Mouse (Mus musculus) embryonic facial prominence, embryonic 14.5 days (tissue): ENCODE data around the gene Pkhd1. TPM values are rescaled to one million over a fixed set of nuclear protein-coding genes. Genes with fewer than 3 reads are reported as not detected.
"Not testable (repeated sequence)": the region's sequence is repeated elsewhere in the genome, so short reads cannot be mapped to it uniquely, and the experiment has no call there.

Experiments used
- ATAC-seq: fragments of 200-750 bp; cut with Nextera tagmentation; 2 replicates; pipeline ENCODE4 v1.8.0; 2017; ENCODE audit warnings: low read depth, moderate number of reproducible peaks, moderate TSS enrichment
- DNase-seq: peaks from one replicate; pipeline ENCODE4 v3.0.0-alpha.2; 2015; ENCODE audit warnings: low spot score
- H3K27ac ChIP-seq: fragments of 300-500 bp; sonication (generic); replicated peaks from 2 replicates; pipeline ENCODE4 v1.5.1; 2014; ENCODE audit warnings: low read depth, mild to moderate bottlenecking, low read length, moderate library complexity
- H3K27me3 ChIP-seq: fragments of 300-500 bp; sonication (generic); replicated peaks from 2 replicates; pipeline ENCODE4 v1.6.1; 2014; ENCODE audit warnings: low read length; ENCODE audit not compliant: control insufficient read depth, insufficient read depth
- H3K36me3 ChIP-seq: fragments of 300-500 bp; sonication (generic); 2 replicates; pipeline ENCODE4 v1.6.1; 2014; ENCODE audit warnings: low read length, mixed read lengths; ENCODE audit not compliant: control insufficient read depth, insufficient read depth
- H3K4me1 ChIP-seq: fragments of 300-500 bp; sonication (generic); 2 replicates; pipeline ENCODE4 v1.6.1; 2014; ENCODE audit warnings: antibody characterized with exemption, low read length; ENCODE audit not compliant: control insufficient read depth, insufficient read depth
- H3K4me2 ChIP-seq: fragments of 300-500 bp; sonication (generic); 2 replicates; pipeline ENCODE4 v1.6.1; 2014; ENCODE audit warnings: low read depth, mild to moderate bottlenecking, low read length, moderate library complexity, mixed read lengths
- H3K4me3 ChIP-seq: fragments of 300-500 bp; sonication (generic); 2 replicates; pipeline ENCODE4 v1.5.1; 2014; ENCODE audit warnings: low read depth, mild to moderate bottlenecking, low read length
- H3K9ac ChIP-seq: fragments of 300-500 bp; sonication (generic); 2 replicates; pipeline ENCODE4 v1.6.1; 2014; ENCODE audit warnings: low read depth, mild to moderate bottlenecking, low read length, moderate library complexity, mixed read lengths
- H3K9me3 ChIP-seq: fragments of 300-500 bp; sonication (generic); 2 replicates; pipeline ENCODE4 v1.6.1; 2016; ENCODE audit warnings: low read length; ENCODE audit not compliant: control insufficient read depth
- WGBS: fragments of 180-500 bp; shearing (Covaris S2); extraction: QIAGEN DNeasy Blood & Tissue Kit; methylation state at CpG from one replicate; pipeline ENCODE4 v1.1.7; 2014; 5-methylcytosine and 5-hydroxymethylcytosine counted together
- polyA plus RNA-seq: library from polyadenylated mRNA; unstranded; fragments of >200 nt; fragmentation: Nextera tagmentation; extraction: Ambion mirVana; gene quantifications from 2 replicates; pipeline ENCODE4 v1.2.1, GENCODE M21; 2014

Gene Pkhd1
- polyA plus RNA-seq, 1 experiment from 2014 or later, result 0.38 TPM

- H3K4me3 ChIP-seq, result peak overlapping the region; percentile 39
- H3K4me1 ChIP-seq, result no peaks in the 10 kb centered on the region
- peak; percentile 53; the same call in 1 of the 2 replicates for ATAC-seq
- no peaks in the 10 kb centered on the region; the same call in 1 of the 2 replicates for H3K27me3 ChIP-seq
- H3K27ac ChIP-seq, result no peak overlapping the region
- WGBS, result 8% methylated on average over 25 of the region's 25 CpGs
- H3K9me3 ChIP-seq, result no peaks in the 10 kb centered on the region
- peak overlapping the region; percentile 53 for H3K9ac ChIP-seq
- H3K36me3 ChIP-seq, result no peaks in the 10 kb centered on the region
- DNase-seq, result peak; percentile 23
- peak overlapping the region; percentile 66 for H3K4me2 ChIP-seq
Measured at GRCm38 (mm10) chr1:20477561-20478265, 140.2 kb downstream of the Pkhd1 start.

GRCm38 (mm10) chr1:20470770-20471169 lies 147.1 kb downstream of the Pkhd1 start:
- Histone ChIP-seq H3K36me3 (no peaks in the 10 kb centered on the region), H3K4me1 (0 out of 2 replicates have a peak, but pooled peaks cover 3% of the 10 kb centered on the region), H3K9me3 (no peaks in the 10 kb centered on the region), H3K9ac (no peak overlapping the region), H3K27me3 (no peaks in the 10 kb centered on the region), H3K4me3 (no peak overlapping the region), H3K4me2 (no peak overlapping the region), H3K27ac (no peak overlapping the region)
- DNase-seq (no peak), ATAC-seq (no peak)
- WGBS, result 76% methylated on average over 11 of the region's 11 CpGs

- DNase-seq (no peak), ATAC-seq (no peak)
- H3K27ac ChIP-seq, result no peak overlapping the region
- no peaks in the 10 kb centered on the region for H3K36me3 ChIP-seq
- 0 out of 2 replicates have a peak, but pooled peaks cover 3% of the 10 kb centered on the region for H3K4me1 ChIP-seq
- WGBS, result 83% methylated on average over 6 of the region's 6 CpGs
- H3K27me3 ChIP-seq, result no peaks in the 10 kb centered on the region
- no peak overlapping the region for H3K4me2 ChIP-seq
- no peak overlapping the region for H3K4me3 ChIP-seq
- no peaks in the 10 kb centered on the region for H3K9me3 ChIP-seq
- no peak overlapping the region for H3K9ac ChIP-seq
Measured at GRCm38 (mm10) chr1:20470317-20470716, 147.5 kb downstream of the Pkhd1 start.

- Histone ChIP-seq H3K9me3 (no peaks in the 10 kb centered on the region), H3K27me3 (no peaks in the 10 kb centered on the region), H3K4me1 (0 out of 2 replicates have a peak, but pooled peaks cover 3% of the 10 kb centered on the region), H3K4me2 (no peak overlapping the region), H3K36me3 (no peaks in the 10 kb centered on the region), H3K4me3 (no peak overlapping the region), H3K27ac (no peak overlapping the region), H3K9ac (no peak overlapping the region)
- DNase-seq, result peak; percentile 12
- ATAC-seq, result no peak
- 42% methylated on average over 4 of the region's 4 CpGs for WGBS
Measured at GRCm38 (mm10) chr1:20466481-20466880, 151.4 kb downstream of the Pkhd1 start.

- WGBS, result 52% methylated on average over 1 of the region's 1 CpGs
- DNase-seq, result no peak
Measured at GRCm38 (mm10) chr1:20454621-20455020, 163.2 kb downstream of the Pkhd1 start.

GRCm38 (mm10) chr1:20450074-20450473 lies 167.8 kb downstream of the Pkhd1 start:
- Histone ChIP-seq H3K4me1 (no peaks in the 10 kb centered on the region), H3K27ac (no peak overlapping the region), H3K4me3 (no peak overlapping the region), H3K9me3 (no peaks in the 10 kb centered on the region), H3K4me2 (no peak overlapping the region), H3K9ac (no peak overlapping the region), H3K36me3 (no peaks in the 10 kb centered on the region), H3K27me3 (no peaks in the 10 kb centered on the region)
- 25% methylated on average over 10 of the region's 10 CpGs for WGBS
- DNase-seq (peak; percentile 77), ATAC-seq (peak; percentile 71; the same call in 1 of the 2 replicates)

More at GRCm38 (mm10) chr1:20454621-20455020, 163.2 kb downstream of the Pkhd1 start:
- Histone ChIP-seq H3K9ac (no peak overlapping the region), H3K4me1 (no peaks in the 10 kb centered on the region), H3K9me3 (no peaks in the 10 kb centered on the region), H3K36me3 (no peaks in the 10 kb centered on the region), H3K4me2 (no peak overlapping the region), H3K27me3 (no peaks in the 10 kb centered on the region), H3K27ac (no peak overlapping the region), H3K4me3 (no peak overlapping the region)
- ATAC-seq, result no peak

GRCm38 (mm10) chr1:20432026-20432425 lies 185.8 kb downstream of the Pkhd1 start:
- H3K36me3 ChIP-seq, H3K27ac ChIP-seq, H3K4me1 ChIP-seq, H3K9me3 ChIP-seq, H3K4me2 ChIP-seq, H3K27me3 ChIP-seq, ATAC-seq, H3K4me3 ChIP-seq, DNase-seq, H3K9ac ChIP-seq: not testable (repeated sequence)
- 87% methylated on average over 16 of the region's 16 CpGs for WGBS

GRCm38 (mm10) chr1:20429056-20429394 lies 188.8 kb downstream of the Pkhd1 start:
- ATAC-seq (no peak), DNase-seq (no peak)
- no peak overlapping the region for H3K4me2 ChIP-seq
- no peak overlapping the region for H3K27ac ChIP-seq
- H3K9me3 ChIP-seq, result no peaks in the 10 kb centered on the region
- no peaks in the 10 kb centered on the region for H3K36me3 ChIP-seq
- 76% methylated on average over 3 of the region's 3 CpGs for WGBS
- no peaks in the 10 kb centered on the region for H3K4me1 ChIP-seq
- no peak overlapping the region for H3K9ac ChIP-seq
- H3K4me3 ChIP-seq, result no peak overlapping the region
- H3K27me3 ChIP-seq, result no peaks in the 10 kb centered on the region
